Mouse (Mus musculus) layer of hippocampus, adult 9-10 months (tissue): ENCODE results near the gene Yrdc.

Experiments used
- DNase-seq: peaks from one replicate; pipeline ENCODE4 v3.0.0; 2022; ENCODE audit warnings: low spot score

Yrdc gene

DNA sequence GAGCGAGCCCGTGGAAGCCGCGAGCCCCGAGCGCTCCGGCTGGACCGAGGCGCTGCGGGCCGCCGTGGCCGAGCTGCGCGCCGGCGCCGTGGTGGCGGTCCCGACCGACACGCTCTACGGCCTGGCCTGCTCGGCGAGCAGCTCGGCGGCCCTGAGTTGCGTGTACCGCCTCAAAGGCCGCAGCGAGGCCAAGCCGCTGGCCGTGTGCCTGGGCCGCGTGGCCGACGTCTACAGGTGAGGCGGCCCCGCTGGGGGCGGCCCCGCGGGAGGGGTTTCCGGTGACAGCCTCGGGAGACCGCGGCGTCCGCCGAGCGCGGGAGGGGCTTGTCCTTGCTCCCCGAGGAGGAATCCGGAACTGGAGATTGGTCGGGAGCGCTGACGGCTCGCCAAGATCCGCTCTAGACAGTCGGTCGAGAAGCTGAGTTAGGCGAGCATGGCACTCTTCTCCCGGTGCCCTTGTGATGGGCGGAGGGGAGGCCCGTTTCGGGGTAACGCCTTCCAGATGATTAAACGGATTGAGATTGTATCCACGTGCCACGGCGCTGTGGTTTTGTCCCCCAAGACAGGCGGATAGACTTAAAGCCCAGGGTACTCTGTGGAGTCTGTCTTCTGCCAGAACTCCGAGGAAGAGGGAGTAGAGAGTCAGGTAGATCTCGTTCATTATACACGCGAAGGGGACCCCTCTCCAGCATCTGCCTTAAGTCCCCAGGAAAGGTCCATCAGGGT is 617 bp downstream of the Yrdc start, which contains the start of gene 1110065P20Rik:
Gene 1110065P20Rik (minus strand): TSS at position 264 of the 726 bp plus-strand sequence.
- no peak for DNase-seq

DNA sequence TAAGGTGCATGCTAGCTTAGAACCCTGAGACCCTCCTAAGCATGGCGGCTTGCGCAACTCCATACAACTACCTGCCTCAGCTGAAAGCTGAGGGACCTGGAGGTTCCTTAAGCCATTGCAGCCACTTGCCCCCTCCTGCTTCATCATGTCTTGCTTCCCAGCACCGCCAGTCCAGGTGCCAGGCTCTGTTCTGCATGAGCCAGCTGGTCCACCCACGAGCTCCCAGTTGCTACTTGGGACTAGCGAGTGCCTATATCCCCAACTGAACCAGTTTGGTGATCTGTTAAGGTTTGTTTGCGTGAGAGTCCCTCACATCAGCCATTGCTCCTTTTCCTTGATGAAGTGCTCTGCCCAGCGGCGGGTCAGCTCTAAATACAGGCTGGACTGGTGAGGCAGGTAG is 5.8 kb downstream of the Yrdc start:
- no peak for DNase-seq

DNA sequence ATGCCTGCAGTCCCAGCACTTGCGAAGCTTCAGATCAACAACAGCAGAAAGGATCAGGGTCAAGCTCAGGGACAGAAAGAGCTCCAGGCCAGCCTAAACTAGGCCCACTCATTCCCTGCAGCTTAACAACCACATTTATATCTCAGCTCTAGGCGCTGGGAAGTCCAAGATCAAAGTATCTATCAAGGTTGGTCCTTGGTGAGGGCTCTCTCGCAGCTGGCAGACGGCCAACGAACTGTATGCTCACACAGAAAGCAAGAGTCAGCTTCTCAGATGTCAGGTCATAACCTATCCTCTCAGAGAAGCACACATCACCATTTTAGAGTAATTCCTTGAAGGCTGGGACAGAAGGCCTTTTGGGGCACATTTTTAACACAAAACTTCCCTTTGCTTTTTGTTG is 7.9 kb downstream of the Yrdc start:
- no peak for DNase-seq

DNA sequence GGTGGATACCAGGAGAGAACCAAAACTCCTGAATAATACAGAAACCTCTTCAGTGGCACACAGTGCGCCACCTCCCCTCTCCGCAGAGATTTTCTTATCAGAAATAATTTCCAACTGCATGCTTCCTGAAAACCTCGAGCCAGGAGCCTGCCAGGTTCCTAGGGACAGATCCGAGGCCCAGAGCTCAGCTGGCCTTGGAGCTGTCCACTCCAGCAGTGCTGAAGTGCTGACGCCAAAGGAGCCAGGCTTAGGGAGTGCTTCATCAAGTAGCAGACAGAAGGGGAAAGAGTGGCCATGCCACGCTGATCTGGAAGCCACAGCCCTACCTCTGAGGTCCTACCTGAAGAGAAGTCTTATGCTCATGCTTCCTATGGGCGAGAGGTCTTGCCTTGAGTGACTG is 10.0 kb downstream of the Yrdc start:
- DNase-seq: no peak

DNA sequence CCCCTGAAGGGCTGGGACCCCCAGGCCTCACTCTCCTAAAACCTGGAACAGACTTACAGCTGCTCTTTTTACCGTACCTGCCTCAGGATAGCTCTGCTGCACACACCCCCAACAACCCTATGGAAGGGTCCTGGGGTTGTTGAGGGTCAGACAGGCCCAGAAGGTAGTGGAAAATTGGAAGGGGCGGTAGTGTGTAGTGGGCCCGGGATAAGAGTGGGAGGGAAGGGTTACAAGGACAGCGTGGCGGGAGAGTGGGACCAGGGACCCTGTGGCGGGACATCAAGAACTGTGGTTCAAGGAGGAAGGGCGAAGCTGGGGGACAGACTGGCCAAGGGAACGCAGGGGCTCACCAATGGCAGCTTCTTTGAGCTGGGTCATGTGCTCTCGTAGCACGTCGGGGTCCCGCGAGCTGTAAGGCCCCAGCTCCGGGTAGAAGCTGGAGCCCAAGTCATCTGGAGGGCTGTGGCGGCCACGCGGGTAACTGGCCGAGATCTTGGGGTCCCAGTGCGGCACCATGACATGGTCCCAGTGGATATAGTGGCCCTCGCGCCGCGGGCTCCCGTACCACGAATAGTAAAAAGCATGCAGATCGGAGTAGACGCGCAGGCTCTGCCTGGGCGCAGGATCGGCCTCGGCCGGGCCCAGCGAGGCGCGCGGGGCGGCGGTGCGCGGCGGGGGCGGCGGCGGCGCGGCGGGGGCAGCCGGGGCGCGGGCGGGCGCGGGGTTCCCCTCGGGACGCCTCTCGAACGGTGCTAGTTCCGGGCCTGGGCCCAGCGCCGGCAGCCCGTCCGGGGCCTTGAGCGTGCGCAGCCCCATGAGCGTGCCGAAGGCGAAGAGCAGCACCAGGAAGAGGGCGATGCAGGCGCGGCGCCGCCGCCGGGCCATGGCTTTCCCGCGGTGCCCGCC is 11.1 kb downstream of the Yrdc start, which contains the start of gene Maneal:
Gene Maneal (minus strand): TSS at position 889 of the 906 bp plus-strand sequence.
- DNase-seq: no peak

DNA sequence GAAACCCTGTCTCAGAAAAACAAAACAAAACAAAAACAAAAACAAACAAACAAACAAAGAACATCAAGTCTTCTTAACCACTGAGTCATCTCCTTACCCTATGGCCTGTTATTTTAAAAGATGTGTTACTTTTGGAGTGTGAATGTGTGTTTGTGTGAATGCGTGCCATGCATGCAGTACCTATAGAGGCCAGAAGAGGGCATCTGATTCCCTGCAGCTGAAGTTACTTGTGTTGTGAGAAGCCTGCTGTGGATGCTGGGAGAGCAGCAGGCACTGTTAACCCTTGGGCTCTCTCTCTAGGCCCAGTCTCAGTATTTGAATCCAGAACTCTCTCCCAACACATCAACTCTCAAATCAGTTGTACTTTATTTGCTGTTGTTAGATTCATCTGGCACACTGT is 22.2 kb downstream of the Yrdc start:
- DNase-seq: no peak

DNA sequence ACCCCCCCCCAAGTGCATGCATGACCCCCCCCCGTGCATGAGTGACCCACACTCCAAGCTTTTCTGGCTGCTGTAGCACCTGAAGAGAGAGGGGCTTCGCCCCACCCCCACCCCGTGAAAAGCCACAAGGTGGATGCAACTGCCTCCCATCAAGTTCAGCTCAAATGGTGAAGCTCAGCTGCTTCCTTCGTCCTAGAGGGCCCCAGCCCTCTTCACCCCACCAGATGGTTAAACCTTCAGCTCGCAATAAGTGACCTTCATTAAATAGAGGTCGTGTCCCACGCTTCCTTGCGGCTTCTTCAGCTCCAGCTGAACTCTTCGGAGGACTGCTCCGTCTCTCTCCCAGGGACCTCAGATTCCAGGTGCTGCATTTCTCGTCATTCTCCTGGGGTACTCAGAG is 30.1 kb downstream of the Yrdc start, which contains the start of gene Epha10:
Gene Epha10 (plus strand): TSS at position 301 of the 400 bp plus-strand sequence.
- no peak for DNase-seq

DNA sequence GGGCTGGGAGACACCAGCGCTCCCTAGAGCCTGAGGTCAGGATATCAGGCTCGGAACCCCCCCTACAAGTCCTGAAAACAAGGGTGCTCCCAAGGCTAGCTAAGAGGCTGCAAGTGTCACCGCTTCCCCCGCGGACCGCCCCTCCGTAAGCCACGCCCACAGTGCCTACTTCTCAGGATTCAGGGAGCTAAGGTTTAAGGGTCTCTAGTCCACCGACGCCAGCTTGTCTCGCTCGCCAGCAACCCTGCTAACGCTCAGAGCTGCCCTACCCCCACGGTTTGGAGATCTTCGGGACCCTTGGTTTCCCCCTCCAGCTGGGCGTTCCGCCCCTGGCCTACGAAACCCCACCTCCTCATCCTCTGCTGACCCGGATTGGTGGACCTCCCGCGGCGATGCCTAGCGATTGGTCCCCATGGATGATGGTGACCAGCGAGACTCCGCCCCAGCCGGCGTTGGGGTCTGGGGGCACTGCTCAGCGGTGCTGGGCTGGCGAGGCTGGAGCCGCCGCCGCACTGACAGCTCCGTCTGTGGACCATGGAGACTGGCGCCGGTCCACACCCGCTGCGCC is 30.9 kb downstream of the Yrdc start:
- no peak for DNase-seq

DNA sequence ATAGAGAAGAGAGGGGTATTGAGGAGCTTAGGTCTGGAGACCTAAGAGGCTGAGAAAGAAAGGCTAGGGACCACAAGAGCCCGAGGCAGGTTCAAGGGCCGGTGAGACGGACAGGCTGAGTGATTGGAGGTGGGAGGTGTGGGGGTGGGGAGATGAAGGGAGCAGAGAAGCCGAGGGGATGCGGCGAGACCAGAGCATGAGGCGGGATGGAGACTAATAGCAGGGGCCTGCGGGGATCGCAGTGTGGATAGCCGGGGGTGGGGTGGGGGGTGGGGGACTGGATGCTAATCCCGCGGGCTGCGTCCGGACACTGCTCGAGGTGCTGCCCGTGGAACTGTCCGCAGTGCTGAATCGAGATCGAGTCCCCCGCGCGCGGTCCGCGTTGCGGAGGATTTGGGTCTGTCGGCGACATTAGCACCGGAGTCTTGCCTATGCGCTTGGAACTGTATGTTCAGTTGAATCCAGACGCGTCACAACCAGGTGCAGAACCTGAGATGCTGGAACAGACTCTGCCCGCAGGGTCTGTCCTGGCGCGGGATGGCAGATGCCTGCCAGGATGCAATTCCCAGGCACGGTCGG is 31.8 kb downstream of the Yrdc start:
- DNase-seq: no peak

DNA sequence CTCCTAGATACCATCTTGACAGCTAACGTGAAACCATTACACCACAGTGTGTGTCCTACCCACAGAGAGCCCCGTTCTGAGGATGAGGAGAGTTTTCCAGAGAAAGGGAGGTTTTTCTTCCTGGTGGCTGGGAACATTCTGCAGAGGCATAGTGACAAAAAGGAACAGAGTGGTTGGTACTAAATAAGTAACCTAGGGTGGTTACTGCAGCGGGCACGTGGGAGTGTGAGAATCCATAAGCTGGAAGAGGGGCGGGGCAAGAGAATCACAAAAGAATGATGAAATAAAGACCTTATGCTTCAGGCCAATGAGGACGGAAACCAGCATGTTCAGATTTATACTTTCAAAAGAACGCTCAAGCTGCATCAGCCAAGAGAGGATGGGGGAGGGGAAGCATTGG is 38.2 kb downstream of the Yrdc start:
- DNase-seq: no peak

DNA sequence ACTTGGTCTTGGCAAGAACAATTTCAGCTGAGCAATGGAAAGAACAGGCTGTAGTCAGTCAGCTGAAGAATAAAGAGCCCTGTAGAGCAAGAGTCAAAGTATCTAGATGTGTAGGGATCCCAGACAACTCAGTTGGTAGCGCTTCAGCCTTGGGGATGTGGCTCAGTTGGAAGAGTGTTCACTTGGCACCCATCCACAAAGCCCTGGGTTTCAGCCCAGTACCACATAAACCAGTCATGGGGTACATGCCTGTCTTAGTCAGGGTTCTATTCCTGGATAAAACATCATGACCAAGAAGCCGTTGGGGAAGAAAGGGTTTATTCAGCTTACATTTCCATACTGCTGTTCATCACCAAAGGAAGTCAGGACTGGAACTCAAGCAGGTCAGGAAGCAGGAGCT is 39.5 kb downstream of the Yrdc start:
- no peak for DNase-seq

DNA sequence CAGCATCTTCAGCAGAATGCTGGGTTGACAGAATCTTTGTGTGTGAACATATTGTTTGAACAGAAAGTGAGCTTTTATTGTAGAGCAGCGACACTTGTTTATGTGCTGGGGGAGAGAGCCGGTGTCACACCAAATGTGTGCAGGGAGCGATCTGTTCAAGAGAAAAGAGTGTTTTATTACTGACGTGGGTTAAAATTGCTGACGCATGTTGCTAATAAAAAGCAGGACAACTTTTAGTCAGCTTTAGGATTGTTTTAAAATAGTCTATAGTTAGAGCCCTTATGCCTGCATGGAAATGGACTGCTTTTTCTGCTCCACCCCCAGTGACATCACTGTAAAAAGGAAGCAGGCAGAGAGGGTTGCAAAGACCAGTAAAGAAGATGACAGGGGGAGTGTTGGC is 40.4 kb downstream of the Yrdc start:
- no peak for DNase-seq

DNA sequence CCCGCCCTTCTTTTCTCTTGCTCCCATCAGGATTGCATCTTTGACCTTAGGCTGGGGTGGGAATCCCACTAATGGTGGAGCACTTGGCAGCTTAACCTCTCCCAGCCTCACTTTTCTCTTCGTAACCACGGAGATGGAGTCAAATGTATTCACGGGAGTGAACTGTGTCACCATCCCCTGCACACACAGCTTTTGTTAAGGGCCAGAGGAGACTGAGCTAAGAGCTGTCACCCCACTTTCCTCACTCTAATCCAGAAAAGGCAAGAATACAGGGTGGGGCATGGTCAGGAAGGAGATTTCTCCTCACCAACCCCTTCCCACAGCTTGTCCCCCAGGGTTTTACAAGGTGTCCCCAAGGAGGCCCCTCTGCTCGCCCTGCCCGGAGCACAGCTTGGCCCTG is 43.3 kb downstream of the Yrdc start:
- no peak for DNase-seq

DNA sequence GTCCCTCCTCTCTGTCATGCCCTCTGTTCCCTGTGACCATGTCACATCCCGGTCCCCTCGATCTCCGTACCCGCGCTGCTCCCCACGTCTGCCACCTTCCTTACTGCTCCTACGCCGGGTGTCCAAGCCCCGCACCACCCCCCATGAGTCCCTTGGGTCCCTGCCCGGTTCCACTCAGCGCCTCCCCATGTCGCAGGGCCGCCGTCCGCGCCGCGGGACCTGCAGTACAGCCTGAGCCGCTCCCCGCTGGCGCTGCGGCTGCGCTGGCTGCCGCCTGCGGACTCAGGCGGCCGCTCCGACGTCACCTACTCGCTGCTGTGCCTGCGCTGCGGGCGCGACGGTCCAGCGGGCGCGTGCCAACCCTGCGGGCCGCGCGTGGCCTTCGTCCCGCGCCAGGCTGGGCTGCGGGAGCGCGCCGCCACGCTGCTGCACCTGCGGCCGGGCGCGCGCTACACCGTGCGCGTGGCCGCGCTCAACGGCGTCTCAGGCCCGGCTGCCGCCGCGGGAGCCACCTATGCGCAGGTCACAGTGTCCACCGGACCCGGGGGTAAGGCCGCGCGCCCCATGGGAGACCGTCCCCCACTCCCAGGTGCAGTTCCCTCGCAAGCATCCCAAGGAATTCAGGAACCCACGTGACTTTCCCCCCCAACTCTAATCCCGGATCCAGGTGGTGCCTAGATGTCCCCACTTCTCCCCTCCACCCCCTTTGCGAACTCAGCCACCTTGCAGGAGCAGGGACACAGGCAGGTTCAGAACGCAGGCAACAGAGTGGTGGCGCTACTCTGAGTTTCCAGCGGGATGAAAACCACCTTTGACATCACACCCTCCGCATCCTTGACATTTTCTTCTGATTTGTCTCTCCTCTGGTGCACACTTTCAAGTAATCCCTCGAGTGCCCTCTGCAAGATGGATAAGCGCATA is 44.3 kb downstream of the Yrdc start:
- no peak for DNase-seq

DNA sequence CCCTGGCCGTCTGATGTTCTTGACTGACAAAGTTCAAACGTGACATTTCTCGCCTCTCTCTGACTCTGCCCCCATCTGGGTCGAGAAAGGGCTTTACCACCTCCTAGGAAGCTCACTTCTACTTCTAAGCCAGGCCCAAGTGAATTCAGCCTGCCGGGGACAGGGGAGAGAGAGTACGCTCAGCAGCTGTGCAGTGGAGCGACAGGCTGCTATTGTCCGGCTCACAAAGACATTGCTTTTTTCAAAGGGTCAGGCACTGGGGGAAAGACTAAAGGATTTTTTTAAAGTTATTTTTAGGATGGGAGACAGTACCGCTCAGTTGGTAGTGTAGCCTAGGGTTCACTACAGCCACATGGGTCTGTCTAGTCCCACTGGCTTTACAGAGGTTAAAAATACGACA is 47.9 kb downstream of the Yrdc start:
- DNase-seq: no peak

DNA sequence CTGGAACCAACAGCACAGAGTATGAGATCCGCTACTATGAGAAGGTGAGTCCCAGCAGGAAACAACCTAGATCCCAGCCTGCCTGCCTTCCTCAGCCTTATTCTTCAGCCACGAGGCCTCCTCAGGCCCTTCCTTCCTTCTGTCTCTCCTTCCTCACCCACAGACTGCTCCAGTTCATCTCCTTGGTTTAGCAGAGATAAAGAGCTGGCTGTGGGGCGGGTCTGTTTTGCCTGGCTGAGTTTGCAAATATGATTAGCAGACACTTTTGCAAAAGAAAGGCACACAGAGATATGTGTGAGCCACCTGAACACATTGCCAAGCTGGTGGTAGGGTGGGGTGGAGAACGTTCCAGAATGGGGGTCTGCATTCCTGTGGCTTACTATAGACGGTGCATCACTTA is 49.4 kb downstream of the Yrdc start:
- DNase-seq: no peak
